Mouse (Mus musculus) kidney, postnatal 25 days (tissue): ENCODE measurements around the gene Ppp3ca.

Experiments used
- DNase-seq, 2 experiments: peaks; one replicate each; pipeline ENCODE4 v3.0.0; 2021; ENCODE audit warnings: mixed read lengths in 2 of 2

Gene Ppp3ca

DNA sequence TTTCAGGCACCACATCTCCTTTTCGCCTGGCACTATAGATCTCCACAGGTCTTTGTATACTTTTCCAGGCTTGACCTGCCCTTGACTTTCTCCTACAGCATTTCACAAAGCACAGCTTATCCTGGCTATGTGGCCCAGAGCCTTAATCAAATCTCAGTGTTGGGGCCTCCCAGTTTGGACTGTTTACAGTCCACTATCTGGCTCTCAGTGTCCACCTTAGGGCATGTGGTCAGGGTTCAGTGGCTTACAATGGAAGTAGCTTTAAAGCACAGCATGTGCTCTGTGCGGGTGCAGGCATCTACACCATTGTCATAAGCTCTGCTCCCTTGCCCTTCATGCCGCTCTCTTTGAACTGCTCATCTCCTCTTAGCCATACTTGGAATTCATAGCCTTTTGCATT lies 146.4 kb downstream of the Ppp3ca start:
- no peak for DNase-seq

DNA sequence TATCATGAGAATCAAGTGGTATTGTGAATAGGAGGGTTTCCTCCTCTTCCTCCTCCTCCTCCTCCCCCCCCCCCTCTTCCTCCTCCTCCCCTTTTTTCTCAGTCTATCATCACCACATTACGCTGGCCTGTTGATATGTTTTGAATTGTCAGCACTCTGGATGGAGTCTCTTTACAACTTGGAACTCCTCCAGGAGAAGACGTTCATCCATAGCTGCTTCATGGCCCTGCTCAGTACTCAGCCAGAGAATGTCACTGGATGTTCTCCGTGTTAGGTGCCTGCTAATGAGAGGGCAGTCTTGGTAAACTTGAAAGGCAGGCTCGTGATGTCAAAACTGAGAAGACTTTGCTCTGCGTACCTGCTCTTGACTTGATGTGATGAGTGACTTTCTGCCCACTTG lies 149.1 kb downstream of the Ppp3ca start:
- no peak for DNase-seq

DNA sequence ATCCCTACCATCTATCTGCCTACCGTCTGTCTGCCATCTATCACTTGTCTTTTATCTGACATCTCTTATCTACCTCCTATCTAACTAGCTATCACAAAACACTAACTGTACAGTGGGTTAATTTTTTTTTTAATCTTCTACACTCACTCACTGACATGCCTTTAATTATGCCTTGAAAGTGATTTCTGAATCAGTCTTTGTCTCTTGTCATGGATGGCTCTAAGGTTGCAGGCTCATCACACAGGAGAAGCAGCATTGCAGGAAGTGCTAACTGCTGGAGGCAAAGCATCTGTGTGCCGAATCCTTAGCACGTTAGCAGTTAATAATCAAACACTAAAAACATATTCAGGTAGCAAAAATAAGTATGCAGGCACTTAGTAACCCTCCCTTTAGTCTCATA lies 151.1 kb downstream of the Ppp3ca start:
- no peak for DNase-seq

DNA sequence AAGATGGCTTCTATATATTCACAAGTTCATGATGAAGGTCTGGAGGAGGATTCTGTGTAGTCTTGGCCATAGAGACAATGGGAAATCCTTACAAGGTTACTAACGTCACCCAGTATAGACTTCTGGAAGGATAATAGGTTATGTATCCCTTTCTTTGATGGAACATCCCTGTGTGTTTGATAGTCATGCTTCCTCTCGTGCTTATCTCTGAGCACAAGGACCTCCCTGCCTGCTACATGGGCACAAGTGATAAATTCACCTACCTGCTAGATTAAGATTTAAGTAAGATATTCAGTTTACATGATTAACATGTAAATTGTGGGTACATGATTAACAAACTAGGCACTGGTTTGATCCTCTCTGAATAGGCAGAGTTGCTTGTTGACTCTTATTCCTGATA lies 152.1 kb downstream of the Ppp3ca start:
- no peak for DNase-seq

DNA sequence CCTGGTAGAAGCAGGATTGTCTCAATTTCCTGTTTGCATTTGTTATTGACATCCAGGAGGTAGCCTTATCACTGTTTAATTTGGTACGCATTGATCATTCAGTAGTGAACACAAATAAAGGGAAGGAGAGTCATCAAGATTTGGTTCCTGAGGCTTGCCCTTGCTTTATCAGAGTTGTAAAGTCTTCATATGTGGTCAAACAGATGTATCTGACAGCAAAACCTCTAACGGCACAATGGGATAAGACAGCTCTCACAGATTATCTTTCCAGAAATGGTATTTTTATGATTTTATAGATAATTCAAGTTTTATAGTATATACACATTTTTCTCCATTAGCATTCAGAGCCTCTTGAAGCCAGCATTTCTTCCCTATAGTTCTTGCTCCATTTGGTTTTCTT lies 152.5 kb downstream of the Ppp3ca start:
- no peak for DNase-seq

DNA sequence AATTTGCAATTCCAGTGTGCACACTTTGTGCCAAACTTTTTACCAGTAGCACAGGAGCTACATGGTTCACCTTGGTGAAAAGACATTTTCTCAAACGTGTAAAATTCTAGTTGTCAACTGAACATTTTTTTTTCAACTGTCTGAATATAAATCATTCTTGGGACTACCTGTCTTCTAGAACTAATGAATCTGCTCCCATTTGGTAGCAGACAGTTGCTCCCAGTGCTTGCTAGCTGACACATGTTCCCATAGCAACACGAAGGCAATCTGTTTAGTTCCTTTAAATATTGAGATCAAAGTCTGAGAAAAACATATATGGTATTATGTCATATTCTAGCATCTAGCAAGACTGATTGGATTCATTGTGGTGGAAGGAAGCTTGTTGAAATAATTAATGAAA lies 158.5 kb downstream of the Ppp3ca start:
- DNase-seq, result no peak

DNA sequence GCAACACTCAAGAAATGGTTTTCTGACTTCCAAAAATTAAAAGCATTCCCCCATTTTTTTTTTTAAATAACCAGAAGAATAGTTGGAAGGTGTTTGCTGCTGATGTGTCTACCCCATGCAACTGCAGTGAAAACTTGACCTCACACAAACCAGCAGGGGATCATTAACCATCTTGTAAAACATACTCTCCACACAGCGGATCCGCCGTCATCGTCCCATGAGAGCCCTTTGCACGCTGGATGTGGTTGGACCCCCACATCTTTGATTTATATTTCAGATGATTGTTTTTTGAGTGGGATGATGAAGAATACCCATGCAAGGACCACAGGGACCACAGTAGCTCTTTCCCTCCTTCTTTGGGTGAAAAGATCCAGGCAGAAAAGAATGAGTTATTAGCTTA lies 159.2 kb downstream of the Ppp3ca start:
- DNase-seq, result no peak

DNA sequence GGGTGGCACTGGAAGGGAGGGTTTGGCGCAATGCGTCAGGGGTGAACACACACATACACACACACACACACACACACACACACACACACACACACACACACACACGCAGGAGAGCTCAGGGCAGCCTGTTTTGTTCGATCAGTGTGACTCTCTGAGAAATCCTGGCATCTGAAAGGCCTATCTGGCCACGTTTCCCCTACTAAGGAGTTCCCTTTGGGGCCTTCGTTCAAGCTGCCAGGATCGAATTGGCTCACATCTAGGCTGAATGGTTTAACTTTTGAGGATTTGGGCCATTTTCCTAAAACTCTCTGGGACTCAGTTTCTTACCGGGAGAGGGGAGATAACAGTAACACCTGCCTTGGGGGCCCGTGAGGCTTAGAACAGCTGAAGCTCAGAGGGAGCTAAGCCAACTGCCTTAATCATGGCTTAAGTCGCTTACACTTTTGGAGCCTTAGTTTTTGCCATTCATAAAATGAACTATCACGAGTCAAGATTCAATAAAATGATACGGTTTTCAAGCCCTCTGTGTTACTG lies 160.8 kb downstream of the Ppp3ca start:
- no peak for DNase-seq

DNA sequence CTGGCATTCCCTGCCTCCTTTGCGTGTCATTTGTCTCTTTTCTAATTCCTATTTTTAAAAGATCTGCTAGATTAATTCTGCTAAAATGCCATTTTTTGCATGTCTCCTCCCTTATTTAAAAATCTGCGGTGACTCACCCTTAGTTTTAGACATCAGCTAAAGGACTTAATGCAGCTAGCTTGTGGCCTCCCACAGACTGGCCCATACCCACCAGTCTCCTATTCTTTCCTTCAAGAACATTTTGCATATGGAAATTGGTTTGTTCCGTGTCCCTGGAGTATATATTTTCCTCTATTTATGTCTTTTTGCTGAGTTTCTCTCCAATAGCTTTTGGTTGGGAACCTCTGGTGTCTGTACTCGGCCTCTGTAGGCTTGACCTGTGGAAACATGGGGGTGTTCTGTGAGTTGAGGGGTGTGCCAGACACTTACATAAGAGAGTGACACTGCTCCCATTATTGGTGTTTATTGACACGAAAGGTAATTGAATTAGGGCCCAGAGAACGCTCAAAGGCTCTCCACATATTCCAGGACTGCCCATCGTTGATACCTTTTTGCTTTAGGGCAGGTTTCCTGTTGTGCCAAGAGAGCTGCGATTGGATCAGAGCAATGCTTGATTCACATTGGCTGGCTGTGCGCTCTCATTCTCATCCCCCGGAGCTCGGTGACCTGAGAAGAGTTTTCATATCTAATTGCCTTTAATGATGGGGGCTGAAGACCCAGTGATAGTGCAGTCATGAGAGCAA lies 163.2 kb downstream of the Ppp3ca start:
- DNase-seq, result no peak

DNA sequence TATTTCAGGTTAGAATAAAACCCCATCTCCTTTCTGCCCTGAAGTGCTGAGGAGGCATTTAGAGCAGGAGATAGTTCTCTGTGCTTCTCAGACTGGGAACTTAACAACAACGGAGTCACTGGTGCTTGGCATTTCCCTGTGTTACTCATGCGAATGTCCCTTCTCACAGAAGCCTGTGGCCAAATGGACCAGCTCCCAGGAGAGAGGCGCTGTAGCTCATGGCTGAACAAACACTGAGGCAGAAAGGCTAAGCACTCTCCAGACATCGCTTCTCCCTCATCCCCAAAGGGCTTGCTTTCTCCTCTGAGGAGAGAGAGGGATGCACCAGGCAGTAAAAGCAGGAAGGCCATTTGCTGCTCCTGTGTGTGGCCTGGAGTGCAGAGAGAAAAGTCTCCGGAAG lies 164.0 kb downstream of the Ppp3ca start:
- peak; percentile 10 to 45 for DNase-seq

DNA sequence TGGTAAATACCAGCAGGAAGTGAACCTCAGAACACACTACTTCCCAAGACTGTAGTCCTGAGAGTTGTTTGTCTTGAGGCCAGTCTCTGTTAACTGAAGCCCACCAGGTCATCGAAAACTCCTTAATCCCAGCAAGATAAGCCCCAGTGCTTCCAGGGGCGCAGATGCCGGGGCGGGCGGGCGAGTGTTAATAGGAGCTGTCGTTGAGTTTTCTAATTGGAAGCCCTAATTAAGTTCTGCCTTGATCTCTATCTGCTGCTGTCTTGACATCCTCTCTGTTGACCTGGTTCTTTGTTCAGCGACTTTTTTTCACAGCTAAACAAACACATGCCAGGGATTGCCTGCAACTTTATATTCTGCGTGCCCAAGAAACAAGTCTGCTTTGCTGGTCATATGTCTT lies 165.9 kb downstream of the Ppp3ca start:
- no peak for DNase-seq

DNA sequence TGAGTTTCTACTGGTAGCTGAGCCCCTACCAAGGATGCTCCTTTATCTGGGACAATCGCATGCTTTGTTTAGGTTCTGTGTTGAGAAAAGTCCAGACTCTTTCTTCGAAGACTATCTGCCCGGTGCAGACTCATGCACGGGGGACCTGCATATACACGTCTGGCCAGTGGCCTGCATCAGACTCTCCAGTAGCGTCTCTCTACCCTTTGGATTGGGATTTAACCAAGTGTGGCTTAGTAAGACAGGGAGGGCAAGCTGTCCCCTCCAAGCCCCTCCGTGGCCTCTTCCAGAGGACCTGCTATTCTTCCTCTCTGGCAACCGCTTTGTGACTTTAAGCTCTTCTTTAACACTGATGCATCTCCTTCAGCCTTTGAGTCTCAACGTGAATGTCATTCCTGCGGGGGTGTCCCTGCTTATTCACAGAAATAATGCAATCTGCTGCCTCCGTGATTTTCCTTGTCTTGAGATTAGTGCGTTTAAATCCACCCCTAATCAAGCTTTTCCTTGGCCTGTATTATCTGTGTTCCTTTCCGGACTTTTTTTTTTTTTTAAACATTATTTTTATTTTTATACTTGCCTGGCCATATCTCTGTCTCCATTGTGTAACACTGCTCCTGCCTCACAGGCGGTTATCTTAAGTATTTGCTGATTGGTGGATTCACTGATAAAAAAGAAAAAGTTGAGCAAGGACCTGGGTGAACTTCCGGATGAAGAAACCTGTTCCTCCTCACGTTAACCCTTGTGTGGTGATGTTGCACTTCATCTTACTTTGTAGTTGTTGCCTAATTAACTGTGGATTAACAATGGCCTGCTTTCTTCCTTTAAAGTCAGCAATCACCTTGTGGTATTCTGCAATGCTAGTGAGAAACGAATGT lies 166.6 kb downstream of the Ppp3ca start:
- DNase-seq, result no peak

DNA sequence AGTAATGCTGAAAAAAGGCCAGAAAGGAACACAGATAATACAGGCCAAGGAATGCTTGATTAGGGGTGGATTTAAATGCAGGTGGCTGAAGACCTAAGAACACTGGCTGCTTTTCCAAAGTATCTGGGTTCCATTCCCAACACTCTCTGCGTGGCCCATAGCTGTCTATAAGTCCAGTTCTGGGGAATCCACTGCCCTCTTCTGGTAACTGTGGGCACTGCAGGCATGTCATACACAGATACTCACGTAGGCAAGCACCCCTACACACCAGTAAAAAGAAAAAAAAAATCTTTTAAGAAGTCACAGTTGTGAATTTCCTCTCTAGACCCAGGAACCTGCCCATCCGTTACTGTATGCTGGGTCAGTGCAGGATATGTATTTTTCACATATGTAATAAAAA lies 167.7 kb downstream of the Ppp3ca start:
- DNase-seq, result peak in 1 of 2 experiments; percentile 60

DNA sequence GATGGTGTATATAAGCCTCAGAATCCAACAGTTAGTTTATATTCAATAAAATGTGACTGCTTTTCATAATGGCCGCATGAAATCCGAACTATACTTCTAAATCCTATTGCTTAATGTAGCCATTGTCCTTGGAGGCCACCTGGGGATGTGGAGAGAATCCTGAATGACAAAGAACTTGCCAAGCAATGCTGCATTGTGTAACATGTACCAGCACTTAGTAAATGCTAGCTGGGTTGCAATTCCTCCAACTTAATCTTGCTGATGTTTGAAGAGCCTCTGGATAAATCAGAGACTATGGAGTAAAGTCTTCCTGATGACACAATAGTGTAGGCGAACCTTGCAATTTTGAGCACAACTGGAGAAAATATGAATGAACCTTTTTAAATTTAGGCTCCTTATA lies 171.4 kb downstream of the Ppp3ca start:
- DNase-seq, result no peak

DNA sequence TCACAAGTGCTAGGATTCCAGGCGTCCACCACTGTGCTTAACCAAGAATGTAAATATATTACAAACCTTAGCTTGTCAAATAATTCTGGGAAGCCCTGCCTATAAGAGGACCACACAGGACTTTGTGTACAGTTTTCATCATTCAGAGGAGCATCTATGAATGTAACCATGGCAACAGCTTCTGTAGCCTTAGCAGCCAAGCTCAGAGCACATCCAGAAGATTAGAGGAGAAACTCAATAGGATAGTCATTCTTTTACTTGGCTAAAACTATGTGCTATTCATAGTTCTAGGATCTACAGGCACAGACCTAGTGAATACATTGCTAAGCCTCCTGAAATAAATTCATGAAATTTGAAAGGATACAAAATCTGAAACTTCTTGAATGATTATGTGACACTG lies 172.5 kb downstream of the Ppp3ca start:
- no peak for DNase-seq

DNA sequence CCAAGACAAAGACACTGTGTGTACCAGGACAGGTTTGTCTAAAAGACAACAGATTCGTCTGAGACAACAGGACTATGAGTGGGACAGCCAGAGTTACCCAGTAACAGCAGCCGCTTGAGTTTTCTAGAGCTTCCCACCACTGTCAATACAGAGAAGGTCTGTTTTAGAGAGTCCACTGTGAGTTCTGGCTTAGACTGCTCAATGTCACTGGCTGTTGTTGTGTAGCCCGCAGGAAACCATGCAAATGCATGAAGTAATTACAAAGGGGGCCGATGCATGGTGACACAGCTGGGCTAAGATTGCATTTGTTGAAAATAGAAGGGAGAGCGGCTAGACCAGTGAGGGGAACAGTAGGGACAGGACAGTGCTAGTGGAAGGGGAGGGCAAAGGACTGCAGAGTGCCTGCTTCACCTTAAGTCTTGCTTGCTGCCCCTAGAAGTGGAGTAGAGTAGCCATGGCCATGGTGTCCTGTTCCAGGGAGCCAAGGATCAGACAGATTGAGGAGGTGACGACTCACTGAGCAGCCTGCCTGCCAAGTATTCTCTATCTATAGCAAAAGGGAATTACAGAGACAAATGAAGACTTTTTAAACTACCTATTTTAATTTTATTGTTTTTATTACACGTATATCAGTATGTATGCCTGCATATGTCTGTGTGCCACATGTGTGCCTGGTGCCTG lies 174.0 kb downstream of the Ppp3ca start:
- no peak for DNase-seq

DNA sequence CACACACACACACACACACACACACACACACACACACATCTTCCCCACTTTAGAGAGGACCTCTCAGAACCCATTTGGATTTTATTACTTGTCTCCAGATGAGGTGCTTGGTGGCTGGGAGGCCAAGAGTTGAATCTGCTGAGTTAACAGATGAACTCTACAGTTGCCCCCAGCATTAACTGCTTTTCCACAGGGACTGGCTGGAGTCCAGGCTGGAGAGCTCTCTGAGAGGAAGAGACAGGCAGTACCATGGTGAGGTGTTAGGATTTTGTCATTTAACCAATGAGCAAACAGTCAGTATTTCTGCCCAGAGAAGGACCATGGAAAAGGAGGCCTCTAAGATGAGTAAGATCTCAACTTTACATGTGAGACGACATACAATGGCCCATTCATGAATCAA lies 179.1 kb downstream of the Ppp3ca start:
- peak; percentile 14 to 39 for DNase-seq

DNA sequence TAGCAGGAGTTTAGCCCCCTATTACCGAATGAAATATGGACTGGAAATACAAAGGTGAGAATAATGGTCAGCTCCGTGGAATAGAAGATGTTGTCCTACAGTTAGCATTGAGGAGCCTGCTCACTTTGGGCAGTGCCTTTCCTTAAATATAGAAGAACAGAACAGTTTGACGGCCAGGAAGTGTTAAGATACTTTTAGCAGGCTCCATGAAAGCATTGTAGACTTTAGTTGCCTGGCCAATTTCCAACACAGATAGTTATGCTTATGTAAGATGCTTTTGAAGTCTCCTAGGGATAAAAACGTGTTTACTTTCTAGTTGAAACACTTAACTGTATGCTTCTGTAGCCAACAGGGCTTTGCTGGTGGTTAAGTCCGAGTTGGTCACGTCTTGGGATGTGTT lies 183.0 kb downstream of the Ppp3ca start:
- DNase-seq, result no peak

DNA sequence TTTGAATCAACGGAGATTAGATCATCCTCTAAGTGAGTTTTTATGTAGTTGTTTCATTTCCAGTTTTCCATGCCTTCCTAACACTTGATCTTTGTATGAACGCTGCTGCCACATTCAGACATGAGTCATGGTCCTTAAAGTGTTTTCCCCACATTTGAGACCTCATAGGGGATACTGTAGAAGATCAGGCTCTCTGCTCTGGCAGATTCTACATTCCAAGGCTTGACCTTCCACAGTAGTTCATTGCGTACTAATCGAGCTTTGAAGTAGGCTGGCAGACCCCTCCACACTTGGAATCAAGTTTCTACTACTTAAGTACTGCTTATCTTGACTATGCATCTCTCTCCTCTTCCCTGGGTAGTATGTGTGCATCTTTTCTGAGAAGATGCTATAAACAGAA lies 183.7 kb downstream of the Ppp3ca start:
- DNase-seq, result no peak

DNA sequence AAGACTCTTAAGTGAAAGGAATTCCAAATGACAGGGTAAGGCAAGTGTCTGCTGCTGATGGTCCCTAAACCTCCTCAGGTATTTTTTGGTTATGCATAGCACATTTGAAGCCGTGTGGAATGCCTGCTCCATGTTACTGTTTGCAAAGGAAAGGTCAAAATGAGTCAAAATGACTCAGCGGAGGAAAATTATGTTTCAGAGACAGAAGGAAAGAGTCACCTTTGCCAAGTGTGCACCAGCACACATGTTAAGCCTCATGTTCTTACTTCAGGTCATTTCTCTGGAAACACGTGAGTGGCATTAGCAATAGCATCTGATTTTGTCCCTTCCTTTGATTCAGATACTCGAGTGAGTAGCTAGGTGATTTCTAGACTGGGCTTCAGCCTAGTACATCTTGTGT lies 186.1 kb downstream of the Ppp3ca start:
- DNase-seq, result no peak

DNA sequence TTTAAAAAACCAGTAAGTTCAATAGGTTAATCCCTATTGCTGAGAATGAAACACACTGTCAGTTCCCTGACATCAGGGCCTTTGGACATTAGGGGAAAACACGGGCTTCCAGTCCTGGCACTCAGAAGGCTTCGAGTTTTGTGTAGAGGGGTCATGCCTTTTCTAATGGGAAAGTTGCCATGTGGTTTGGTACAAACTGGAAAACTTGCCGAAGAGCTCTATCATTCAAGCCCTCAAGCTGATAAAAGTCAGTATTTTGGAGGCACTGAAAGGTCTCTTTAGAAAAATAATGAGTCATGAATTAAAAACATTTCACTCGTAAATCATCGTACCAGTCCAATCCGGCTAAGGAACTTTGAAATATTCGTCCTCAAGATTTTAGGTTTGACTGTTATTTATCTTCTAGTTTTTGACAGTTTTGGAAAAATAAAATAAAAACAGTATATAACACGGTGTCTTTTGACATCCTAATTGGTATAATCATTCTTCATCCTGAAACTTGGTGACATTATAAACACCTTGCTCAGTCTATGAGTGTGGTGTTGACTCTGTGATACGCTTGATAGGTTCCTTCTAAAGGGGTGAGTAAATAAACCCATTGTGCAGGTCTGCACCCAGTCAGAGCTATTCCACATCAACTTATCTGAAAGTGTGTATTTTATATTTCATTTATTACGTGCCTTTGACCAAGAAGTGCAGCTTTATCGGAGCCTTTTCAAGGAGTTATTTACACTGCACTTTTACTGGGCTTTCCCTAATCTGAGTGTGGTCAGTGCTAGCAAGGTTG lies 192.3 kb downstream of the Ppp3ca start:
- DNase-seq, result peak in 1 of 2 experiments; percentile 48

DNA sequence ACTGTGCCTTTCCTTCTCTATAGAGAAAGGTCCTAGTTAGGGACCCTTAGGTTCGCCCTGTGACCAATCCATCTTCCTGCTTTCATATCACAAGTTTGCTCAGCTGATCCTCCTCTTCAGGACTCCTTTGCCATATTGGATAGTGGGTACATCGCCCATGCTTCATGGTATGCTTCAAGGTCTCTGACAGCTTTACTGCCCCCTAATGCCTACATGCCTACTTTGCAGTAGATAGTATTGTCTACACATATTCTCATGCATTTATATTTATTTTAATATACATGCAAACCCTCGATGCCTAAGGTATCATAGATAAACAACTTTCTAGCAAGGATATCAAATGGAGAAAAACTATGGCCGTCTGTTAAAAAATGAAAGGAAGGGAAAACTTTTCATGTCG lies 193.2 kb downstream of the Ppp3ca start:
- DNase-seq, result no peak

DNA sequence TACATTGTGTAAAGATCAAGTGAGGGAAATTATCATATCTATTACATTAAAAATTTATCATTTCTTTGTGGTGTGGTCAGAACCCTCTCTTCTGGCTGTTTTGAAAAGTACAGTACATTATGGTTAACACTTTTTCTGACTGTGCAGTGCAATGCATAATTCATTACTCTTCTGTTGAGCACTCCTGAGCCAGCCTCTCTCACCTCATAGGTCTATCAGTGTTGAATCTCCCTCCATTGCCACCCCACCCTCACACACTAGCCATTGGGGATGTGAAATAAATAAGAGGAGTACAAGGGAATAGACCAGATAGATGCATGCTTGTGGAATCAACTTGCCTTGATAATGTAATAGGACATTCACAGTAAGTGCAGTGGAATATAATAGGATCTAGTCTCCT lies 194.4 kb downstream of the Ppp3ca start:
- no peak for DNase-seq
